Mouse (Mus musculus) spleen, adult 2 months (tissue): Measurements from ENCODE around the gene Zdhhc12.

Experiments
- CTCF ChIP-seq: fragments of 200-500 bp; IDR thresholded peaks from 2 replicates; pipeline ENCODE4 v1.5.1; 2011; ENCODE audit warnings: mild to moderate bottlenecking, inconsistent platforms; ENCODE audit not compliant: insufficient read depth, insufficient read length, insufficient replicate concordance; ENCODE audit errors: extremely low read depth
- POLR2A ChIP-seq: fragments of 200-500 bp; IDR thresholded peaks from 2 replicates; pipeline ENCODE4 v1.6.1; 2011; ENCODE audit warnings: low read depth, low read length, inconsistent platforms

DNA sequence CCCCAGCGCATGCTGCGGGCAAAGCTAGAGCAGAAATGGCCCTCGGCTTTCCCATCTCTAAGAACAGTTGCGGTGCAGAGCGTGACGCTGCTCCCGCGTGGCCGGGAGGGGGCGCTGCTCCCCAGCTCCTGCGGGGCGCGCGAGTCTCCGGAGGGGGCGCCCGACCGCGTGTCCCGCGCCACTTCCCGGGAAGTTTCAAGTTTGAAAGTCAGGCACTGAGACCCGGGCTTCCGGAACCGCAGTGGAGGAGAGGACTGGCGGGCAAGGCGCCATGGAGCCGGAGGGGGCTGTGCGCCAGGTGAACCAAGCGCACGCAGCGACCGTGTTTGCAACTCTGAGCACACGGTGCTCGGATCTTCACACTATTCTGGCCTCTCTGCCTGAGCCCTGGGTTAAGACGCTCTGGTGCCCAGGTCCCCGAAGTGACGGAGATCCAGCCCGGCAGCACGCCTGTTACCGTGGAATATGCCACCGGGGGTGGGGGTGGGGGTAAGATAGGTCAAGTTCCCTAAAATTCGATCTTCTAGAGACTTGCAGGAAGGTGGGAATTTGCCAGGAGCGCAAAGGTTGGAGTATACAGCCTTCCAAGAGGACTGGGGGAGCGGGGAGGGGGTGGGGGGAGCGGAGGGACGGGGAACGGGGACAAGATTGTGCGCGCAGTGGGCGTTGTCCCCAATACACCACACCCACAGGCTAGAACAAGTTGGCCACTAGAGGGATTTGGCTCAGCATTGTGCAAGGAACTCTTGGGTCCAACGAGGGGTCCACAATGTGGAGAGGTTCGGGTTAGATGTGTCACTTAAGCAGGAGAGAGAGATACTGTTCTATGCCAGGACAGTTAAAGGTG, 15.7 kb downstream of the Zdhhc12 start, which contains the start of gene Pkn3:
- TF ChIP-seq CTCF (peak; percentile 100), POLR2A (no peak)
